Mouse (Mus musculus) liver, embryonic 12.5 days (tissue): ENCODE measurements around the gene Pbx2. TPM values are rescaled to one million over a fixed set of nuclear protein-coding genes. Genes with fewer than 3 reads are reported as not detected.

Experiments
- ATAC-seq: fragments of 200-750 bp; cut with Nextera tagmentation; 2 replicates; pipeline ENCODE4 v1.8.0; 2017; ENCODE audit warnings: moderate number of reproducible peaks, mild to moderate bottlenecking, moderate library complexity
- H3K27ac ChIP-seq: fragments of 300-500 bp; sonication (generic); 2 replicates; pipeline ENCODE4 v1.5.1; 2016; ENCODE audit warnings: mild to moderate bottlenecking
- H3K27me3 ChIP-seq: fragments of 300-500 bp; sonication (generic); replicated peaks from 2 replicates; pipeline ENCODE4 v1.6.1; 2016; ENCODE audit warnings: mild to moderate bottlenecking, moderate library complexity
- H3K36me3 ChIP-seq: fragments of 300-500 bp; sonication (generic); 2 replicates; pipeline ENCODE4 v1.6.1; 2016; ENCODE audit warnings: mild to moderate bottlenecking, moderate library complexity
- H3K4me1 ChIP-seq: fragments of 300-500 bp; sonication (generic); 2 replicates; pipeline ENCODE4 v1.6.1; 2016
- H3K4me2 ChIP-seq: fragments of 300-500 bp; sonication (generic); 2 replicates; pipeline ENCODE4 v1.6.1; 2016; ENCODE audit warnings: mild to moderate bottlenecking, moderate library complexity
- H3K4me3 ChIP-seq: fragments of 300-500 bp; sonication (generic); 2 replicates; pipeline ENCODE4 v1.5.1; 2016; ENCODE audit warnings: mild to moderate bottlenecking, moderate library complexity
- H3K9ac ChIP-seq: fragments of 300-500 bp; sonication (generic); 2 replicates; pipeline ENCODE4 v1.6.1; 2016; ENCODE audit warnings: mild to moderate bottlenecking, moderate library complexity
- H3K9me3 ChIP-seq: fragments of 300-500 bp; sonication (generic); replicated peaks from 2 replicates; pipeline ENCODE4 v1.6.1; 2016; ENCODE audit warnings: mild to moderate bottlenecking, moderate library complexity
- WGBS: fragments of 180-500 bp; shearing (Covaris S2); methylation state at CpG from one replicate; pipeline ENCODE4 v1.1.7; 2016; ENCODE audit not compliant: insufficient replicate concordance; 5-methylcytosine and 5-hydroxymethylcytosine counted together
- polyA plus RNA-seq: library from polyadenylated mRNA; unstranded; fragments of >200 nt; fragmentation: Nextera tagmentation; extraction: Ambion mirVana; gene quantifications from 2 replicates; pipeline ENCODE4 v1.2.1, GENCODE M21; 2016

Gene Pbx2
- polyA plus RNA-seq, 1 experiment from 2014 or later = 6.9 TPM

DNA sequence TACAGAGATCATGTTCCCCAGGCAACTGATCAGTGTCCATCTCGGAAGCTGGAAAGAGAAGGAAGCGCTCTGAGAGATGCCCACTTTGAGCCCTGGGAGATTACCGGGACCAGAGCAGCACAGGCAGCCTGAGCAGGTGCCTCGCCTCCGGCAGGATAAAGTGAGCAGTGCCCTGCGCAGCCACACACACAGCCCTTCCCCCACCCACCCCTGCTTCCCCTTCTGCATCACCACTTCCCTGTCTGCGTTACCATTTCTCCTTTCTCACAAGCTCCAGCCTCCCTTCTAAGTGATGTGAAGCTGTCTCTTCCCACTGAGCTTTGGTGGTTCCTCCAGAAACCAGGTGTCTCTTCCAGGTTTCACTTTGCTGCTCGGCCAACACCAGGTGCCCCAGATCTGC is 29.9 kb upstream of the Pbx2 start:
- ATAC-seq = no peak
- Histone ChIP-seq H3K27ac (0 out of 2 replicates have a peak overlapping the region, but pooled peaks have one; percentile 36), H3K36me3 (no peaks in the 10 kb centered on the region), H3K9ac (0 out of 2 replicates have a peak overlapping the region, but pooled peaks have one; percentile 17), H3K4me2 (peak overlapping the region; percentile 36), H3K4me1 (peaks cover 24% of the 10 kb centered on the region), H3K9me3 (no peaks in the 10 kb centered on the region), H3K4me3 (no peak overlapping the region), H3K27me3 (peaks cover 43% of the 10 kb centered on the region)
- 24% methylated on average over 8 of the region's 8 CpGs for WGBS

DNA sequence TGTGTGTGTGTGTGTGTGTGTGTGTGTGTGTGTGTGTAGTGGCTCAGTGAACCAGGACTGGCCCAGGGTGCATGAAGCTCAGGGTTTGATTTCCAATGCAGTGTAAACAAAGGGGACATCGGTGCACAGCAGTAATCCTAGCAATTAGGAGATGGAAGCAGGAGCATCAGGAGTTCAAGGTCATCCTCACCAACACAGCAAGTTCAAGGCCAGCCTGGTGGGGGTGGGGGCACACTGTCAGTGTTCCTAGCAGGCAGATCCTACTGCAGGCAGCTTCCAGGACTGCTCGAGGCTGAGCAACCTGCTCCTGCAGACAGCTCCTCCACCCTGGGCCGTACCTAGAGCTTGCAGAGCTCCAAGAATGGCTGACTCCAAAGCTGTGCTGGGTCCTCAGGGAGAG is 28.5 kb upstream of the Pbx2 start:
- Histone ChIP-seq H3K27me3 (peaks cover 50% of the 10 kb centered on the region), H3K27ac (no peak overlapping the region), H3K4me2 (no peak overlapping the region), H3K4me1 (peaks cover 24% of the 10 kb centered on the region), H3K4me3 (no peak overlapping the region), H3K9ac (no peak overlapping the region), H3K9me3 (no peaks in the 10 kb centered on the region), H3K36me3 (no peaks in the 10 kb centered on the region)
- WGBS = 65% methylated on average over 3 of the region's 3 CpGs
- ATAC-seq = no peak

DNA sequence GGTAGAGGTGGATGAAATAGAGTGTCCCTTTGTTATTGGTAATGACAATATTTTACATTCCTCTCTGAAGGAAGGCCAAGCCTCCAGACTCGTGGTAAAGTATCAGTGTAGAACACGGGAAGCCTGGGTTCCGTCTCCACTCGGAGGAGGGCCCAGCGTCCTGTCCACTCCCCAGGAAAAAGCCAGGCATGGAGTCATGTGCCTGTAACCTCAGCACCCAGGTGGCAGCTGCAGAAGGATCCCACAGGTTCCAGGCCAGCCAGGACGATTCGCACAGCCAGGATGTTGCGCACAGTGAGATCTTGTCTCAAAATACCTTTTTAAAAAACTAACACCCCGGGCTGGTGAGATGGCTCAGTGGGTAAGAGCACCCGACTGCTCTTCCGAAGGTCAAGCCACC is 27.7 kb upstream of the Pbx2 start:
- no peak overlapping the region for H3K4me2 ChIP-seq
- WGBS = 66% methylated on average over 11 of the region's 11 CpGs
- no peak for ATAC-seq
- H3K9ac ChIP-seq = no peak overlapping the region
- H3K27me3 ChIP-seq = peaks cover 48% of the 10 kb centered on the region
- H3K9me3 ChIP-seq = no peaks in the 10 kb centered on the region
- no peaks in the 10 kb centered on the region for H3K36me3 ChIP-seq
- H3K27ac ChIP-seq = no peak overlapping the region
- no peak overlapping the region for H3K4me3 ChIP-seq
- H3K4me1 ChIP-seq = peaks cover 24% of the 10 kb centered on the region

DNA sequence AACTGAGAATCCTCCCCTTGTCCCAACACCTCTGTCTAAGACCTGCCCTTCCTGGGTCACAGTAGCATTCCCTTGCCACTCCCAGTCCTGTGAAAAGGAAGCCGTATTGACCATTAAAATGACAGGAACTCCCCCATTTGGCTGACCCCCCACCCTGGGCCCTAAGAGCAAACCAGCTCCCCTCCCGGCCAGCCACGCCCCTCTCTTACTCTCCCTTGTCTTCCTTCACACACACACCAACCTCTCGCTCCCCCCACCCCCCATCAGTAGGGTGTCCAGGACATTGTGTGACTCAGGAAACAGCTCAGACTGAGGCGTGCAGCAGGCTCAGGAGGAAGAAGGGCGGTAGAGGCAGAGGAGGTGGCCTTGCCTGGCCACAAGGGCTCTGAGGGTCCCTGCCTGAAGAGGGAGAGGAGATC is 27.1 kb upstream of the Pbx2 start, which contains the start of gene Notch4:
Notch4 (plus strand) TSS at position 266 of the 419 bp plus-strand sequence.
- WGBS = 12% methylated on average over 6 of the region's 6 CpGs
- peaks cover 24% of the 10 kb centered on the region for H3K4me1 ChIP-seq
- peak within 1 kb of the TSS; percentile 26; the same call in 1 of the 2 replicates for H3K4me2 ChIP-seq
- H3K4me3 ChIP-seq = 0 out of 2 replicates have a peak within 1 kb of the TSS, but pooled peaks have one; percentile 3
- H3K27me3 ChIP-seq = peaks cover 45% of the 10 kb centered on the region
- ATAC-seq = no peak
- H3K9ac ChIP-seq = no peak within 1 kb of the TSS
- 0 out of 2 replicates have a peak within 1 kb of the TSS, but pooled peaks have one; percentile 31 for H3K27ac ChIP-seq
- H3K36me3 ChIP-seq = no peaks in the 10 kb centered on the region
- no peaks in the 10 kb centered on the region for H3K9me3 ChIP-seq

DNA sequence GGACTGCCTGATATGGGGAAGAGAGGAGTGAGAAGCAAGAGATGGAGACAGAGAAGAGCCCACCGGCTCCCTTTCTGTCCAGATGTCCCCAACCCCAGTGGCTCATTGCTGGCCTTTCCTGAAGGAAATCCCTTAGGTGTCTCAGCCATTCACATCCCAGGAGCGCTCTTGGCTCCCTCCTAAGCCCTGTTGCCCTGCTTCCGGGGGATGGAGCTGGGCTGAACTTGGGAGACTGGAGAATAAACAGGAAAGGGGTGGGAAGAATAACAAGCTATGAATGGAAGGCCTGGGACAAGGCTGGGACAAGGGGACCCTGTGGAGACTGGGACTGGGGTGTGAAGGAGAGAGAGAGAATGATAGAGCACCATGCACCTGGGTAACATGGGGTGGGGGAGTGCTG is 26.3 kb upstream of the Pbx2 start:
- 41% methylated on average over 3 of the region's 3 CpGs for WGBS
- H3K36me3 ChIP-seq = no peaks in the 10 kb centered on the region
- H3K9me3 ChIP-seq = no peaks in the 10 kb centered on the region
- no peak overlapping the region for H3K4me3 ChIP-seq
- no peak for ATAC-seq
- H3K4me1 ChIP-seq = peaks cover 21% of the 10 kb centered on the region
- peaks cover 43% of the 10 kb centered on the region for H3K27me3 ChIP-seq
- no peak overlapping the region for H3K9ac ChIP-seq
- H3K4me2 ChIP-seq = peak overlapping the region; percentile 26; the same call in 1 of the 2 replicates
- H3K27ac ChIP-seq = 0 out of 2 replicates have a peak overlapping the region, but pooled peaks have one; percentile 31

DNA sequence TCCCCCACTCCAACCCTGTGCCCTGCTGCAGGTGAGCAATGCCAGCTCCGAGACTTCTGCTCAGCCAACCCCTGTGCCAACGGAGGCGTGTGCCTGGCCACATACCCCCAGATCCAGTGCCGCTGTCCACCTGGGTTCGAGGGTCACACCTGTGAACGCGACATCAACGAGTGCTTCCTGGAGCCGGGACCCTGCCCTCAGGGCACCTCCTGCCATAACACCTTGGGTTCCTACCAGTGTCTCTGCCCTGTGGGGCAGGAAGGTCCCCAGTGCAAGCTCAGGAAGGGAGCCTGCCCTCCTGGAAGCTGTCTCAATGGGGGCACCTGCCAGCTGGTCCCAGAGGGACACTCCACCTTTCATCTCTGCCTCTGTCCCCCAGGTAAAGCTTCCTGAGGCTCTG is 23.8 kb upstream of the Pbx2 start:
- H3K4me3 ChIP-seq = no peak overlapping the region
- no peak overlapping the region for H3K4me2 ChIP-seq
- H3K27me3 ChIP-seq = peaks cover 39% of the 10 kb centered on the region
- WGBS = 74% methylated on average over 9 of the region's 9 CpGs
- no peak for ATAC-seq
- H3K27ac ChIP-seq = no peak overlapping the region
- peaks cover 6% of the 10 kb centered on the region for H3K4me1 ChIP-seq
- H3K36me3 ChIP-seq = no peaks in the 10 kb centered on the region
- no peaks in the 10 kb centered on the region for H3K9me3 ChIP-seq
- no peak overlapping the region for H3K9ac ChIP-seq

DNA sequence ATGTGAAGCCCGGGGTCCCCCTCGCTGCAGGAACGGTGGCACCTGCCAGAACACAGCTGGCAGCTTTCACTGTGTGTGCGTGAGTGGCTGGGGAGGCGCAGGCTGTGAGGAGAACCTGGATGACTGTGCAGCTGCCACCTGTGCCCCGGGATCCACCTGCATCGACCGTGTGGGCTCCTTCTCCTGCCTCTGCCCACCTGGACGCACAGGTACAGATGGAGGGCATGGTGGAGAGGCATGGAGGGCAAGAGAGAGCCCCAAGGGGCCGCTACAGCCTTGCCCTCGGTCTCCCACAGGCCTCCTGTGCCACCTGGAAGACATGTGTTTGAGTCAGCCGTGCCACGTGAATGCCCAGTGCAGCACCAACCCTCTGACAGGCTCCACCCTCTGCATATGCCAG is 22.6 kb upstream of the Pbx2 start:
- Histone ChIP-seq H3K9me3 (no peaks in the 10 kb centered on the region), H3K27me3 (peaks cover 40% of the 10 kb centered on the region), H3K27ac (no peak overlapping the region), H3K4me3 (no peak overlapping the region), H3K4me1 (peaks cover 6% of the 10 kb centered on the region; the same call in 1 of the 2 replicates), H3K36me3 (no peaks in the 10 kb centered on the region), H3K9ac (no peak overlapping the region), H3K4me2 (no peak overlapping the region)
- WGBS = 69% methylated on average over 13 of the region's 13 CpGs
- no peak for ATAC-seq

DNA sequence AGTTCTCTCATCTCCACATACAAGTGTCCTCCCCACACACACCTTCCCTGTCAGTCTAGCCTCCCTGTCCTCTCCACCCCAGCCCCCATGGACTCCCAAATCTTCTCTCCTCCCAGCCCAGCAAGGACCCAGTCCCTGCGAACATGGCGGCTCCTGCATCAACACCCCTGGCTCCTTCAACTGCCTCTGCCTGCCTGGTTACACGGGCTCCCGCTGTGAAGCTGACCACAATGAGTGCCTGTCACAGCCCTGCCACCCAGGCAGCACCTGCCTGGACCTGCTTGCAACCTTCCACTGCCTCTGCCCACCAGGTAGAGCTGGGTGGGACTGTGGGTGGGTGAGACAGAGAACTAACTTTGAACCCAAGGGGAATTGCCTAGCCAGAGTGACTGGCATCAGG is 21.1 kb upstream of the Pbx2 start:
- no peaks in the 10 kb centered on the region for H3K4me1 ChIP-seq
- H3K4me3 ChIP-seq = no peak overlapping the region
- no peak overlapping the region for H3K9ac ChIP-seq
- ATAC-seq = no peak
- no peak overlapping the region for H3K27ac ChIP-seq
- peaks cover 44% of the 10 kb centered on the region for H3K27me3 ChIP-seq
- WGBS = 61% methylated on average over 4 of the region's 4 CpGs
- no peaks in the 10 kb centered on the region for H3K36me3 ChIP-seq
- H3K9me3 ChIP-seq = no peaks in the 10 kb centered on the region
- H3K4me2 ChIP-seq = no peak overlapping the region

DNA sequence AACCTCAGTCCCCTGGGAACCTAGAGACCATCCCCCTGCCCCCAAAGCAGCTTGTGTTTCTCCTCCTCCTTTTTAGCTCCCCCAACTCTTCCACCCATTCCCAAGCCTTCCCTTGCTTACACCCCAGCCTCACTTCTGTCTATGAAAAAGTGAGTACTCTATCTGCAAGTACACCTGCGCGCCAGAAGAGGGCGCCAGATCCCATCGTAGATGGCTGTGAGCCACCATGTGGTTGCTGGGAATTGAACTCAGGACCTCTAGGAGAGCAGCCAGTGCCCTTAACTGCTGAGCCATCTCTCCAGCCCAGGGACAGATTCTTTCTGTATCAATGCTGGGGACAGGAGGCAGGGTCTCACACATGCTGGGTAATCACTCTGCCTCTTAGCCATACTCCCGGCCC is 19.2 kb upstream of the Pbx2 start:
- Histone ChIP-seq H3K36me3 (no peaks in the 10 kb centered on the region), H3K4me2 (no peak overlapping the region), H3K27ac (no peak overlapping the region), H3K4me1 (no peaks in the 10 kb centered on the region), H3K9me3 (no peaks in the 10 kb centered on the region), H3K4me3 (no peak overlapping the region), H3K27me3 (peaks cover 26% of the 10 kb centered on the region; the same call in 1 of the 2 replicates), H3K9ac (no peak overlapping the region)
- no peak for ATAC-seq
- 13% methylated on average over 5 of the region's 5 CpGs for WGBS

DNA sequence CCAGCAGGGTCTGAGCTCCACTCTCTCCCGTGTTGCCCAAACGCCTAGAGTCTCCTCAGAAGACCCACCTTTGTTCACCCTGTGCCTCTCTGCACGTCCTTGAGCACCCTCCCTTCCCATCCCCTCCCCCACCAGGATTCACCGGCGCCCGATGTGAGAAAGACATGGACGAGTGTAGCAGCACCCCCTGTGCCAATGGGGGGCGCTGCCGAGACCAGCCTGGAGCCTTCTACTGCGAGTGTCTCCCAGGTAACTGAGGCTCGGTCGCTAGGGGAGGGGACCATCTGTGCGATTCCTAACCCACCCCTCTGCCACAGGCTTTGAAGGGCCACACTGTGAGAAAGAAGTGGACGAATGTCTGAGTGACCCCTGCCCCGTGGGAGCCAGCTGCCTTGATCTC is 18.7 kb upstream of the Pbx2 start:
- 29% methylated on average over 15 of the region's 15 CpGs for WGBS
- no peak overlapping the region for H3K4me3 ChIP-seq
- ATAC-seq = no peak

DNA sequence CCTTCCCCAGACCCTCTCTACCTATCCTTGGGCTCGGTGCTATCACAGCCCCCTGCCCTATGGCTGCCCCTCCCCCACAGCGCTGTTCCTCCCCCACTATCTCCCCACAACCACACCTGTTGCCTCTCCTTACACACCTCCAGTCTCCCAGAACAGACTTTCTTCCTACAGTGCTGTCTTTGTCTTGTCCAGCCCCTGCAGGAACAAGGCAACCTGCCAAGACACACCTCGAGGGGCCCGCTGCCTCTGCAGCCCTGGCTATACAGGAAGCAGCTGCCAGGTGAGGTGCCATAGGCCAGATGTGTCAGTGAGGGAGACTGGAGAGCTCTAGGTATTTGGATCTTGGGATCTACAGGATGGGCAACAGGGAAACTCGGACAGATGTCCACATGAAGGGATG is 14.5 kb upstream of the Pbx2 start:
- Histone ChIP-seq H3K4me3 (no peak overlapping the region), H3K4me1 (no peaks in the 10 kb centered on the region), H3K9me3 (no peaks in the 10 kb centered on the region), H3K27ac (no peak overlapping the region), H3K4me2 (no peak overlapping the region), H3K36me3 (no peaks in the 10 kb centered on the region), H3K9ac (no peak overlapping the region), H3K27me3 (0 out of 2 replicates have a peak, but pooled peaks cover 12% of the 10 kb centered on the region)
- no peak for ATAC-seq
- WGBS = 59% methylated on average over 5 of the region's 5 CpGs

More for the DNA sequence above, 18.7 kb upstream of the Pbx2 start:
- H3K36me3 ChIP-seq = no peaks in the 10 kb centered on the region
- H3K4me1 ChIP-seq = no peaks in the 10 kb centered on the region
- H3K27ac ChIP-seq = no peak overlapping the region
- no peak overlapping the region for H3K4me2 ChIP-seq
- no peak overlapping the region for H3K9ac ChIP-seq
- H3K27me3 ChIP-seq = peaks cover 21% of the 10 kb centered on the region; the same call in 1 of the 2 replicates
- H3K9me3 ChIP-seq = no peaks in the 10 kb centered on the region

DNA sequence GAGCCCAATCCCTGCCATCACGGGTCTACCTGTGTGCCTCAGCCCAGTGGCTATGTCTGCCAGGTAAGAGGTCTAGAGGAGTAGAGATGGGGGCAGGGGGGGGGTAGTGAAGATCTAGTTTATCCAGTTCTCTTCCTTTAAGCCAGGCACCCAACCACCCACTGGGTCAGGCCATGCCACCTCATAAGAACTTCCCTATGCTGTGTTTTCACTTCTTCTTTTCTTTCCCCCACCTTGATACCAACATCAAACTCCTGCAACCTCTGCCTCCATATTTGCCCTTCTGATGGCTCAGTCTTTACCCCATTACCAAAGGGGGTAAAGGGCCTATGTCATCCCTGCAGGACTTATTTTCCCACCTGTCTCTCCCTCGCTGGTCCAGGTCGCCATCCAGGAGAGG is 13.0 kb upstream of the Pbx2 start:
- Histone ChIP-seq H3K36me3 (no peaks in the 10 kb centered on the region), H3K9me3 (no peaks in the 10 kb centered on the region), H3K4me3 (no peak overlapping the region), H3K4me2 (no peak overlapping the region), H3K27me3 (0 out of 2 replicates have a peak, but pooled peaks cover 12% of the 10 kb centered on the region), H3K27ac (no peak overlapping the region), H3K4me1 (no peaks in the 10 kb centered on the region), H3K9ac (no peak overlapping the region)
- 73% methylated on average over 3 of the region's 3 CpGs for WGBS
- no peak for ATAC-seq

DNA sequence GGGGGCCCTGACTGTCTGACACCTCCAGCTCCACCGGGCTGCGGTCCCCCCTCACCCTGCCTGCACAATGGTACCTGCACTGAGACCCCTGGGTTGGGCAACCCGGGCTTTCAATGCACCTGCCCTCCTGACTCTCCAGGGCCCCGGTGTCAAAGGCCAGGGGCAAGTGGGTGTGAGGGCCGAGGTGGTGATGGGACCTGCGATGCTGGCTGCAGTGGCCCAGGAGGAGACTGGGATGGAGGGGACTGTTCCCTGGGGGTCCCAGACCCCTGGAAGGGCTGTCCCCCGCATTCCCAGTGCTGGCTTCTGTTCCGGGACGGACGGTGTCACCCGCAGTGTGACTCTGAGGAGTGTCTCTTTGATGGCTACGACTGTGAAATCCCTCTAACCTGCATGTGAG is 8.5 kb upstream of the Pbx2 start:
- Histone ChIP-seq H3K9ac (no peak overlapping the region), H3K4me3 (no peak overlapping the region), H3K27me3 (peaks cover 18% of the 10 kb centered on the region), H3K4me2 (no peak overlapping the region), H3K27ac (no peak overlapping the region), H3K36me3 (no peaks in the 10 kb centered on the region), H3K9me3 (no peaks in the 10 kb centered on the region), H3K4me1 (peaks cover 14% of the 10 kb centered on the region)
- no peak for ATAC-seq
- WGBS = 75% methylated on average over 12 of the region's 12 CpGs
